Mouse (Mus musculus) lung, postnatal 0 days (tissue): ENCODE results near the gene Celsr2. TPM values are rescaled to one million over a fixed set of nuclear protein-coding genes. Genes with fewer than 3 reads are reported as not detected.

Source experiments
- ATAC-seq: fragments of 200-750 bp; cut with Nextera tagmentation; 2 replicates; pipeline ENCODE4 v1.8.0; 2017; ENCODE audit warnings: moderate library complexity
- DNase-seq: peaks from one replicate; pipeline ENCODE4 v3.0.0-alpha.2; 2016; ENCODE audit warnings: low spot score
- H3K27ac ChIP-seq: fragments of 300-500 bp; sonication (generic); 2 replicates; pipeline ENCODE4 v1.5.1; 2014; ENCODE audit warnings: antibody characterized with exemption, mild to moderate bottlenecking, low read length, mixed read lengths
- H3K27me3 ChIP-seq: fragments of 300-500 bp; sonication (generic); replicated peaks from 2 replicates; pipeline ENCODE4 v1.6.1; 2014; ENCODE audit warnings: low read length, mixed read lengths; ENCODE audit not compliant: insufficient read depth
- H3K36me3 ChIP-seq: fragments of 300-500 bp; sonication (generic); 2 replicates; pipeline ENCODE4 v1.6.1; 2014; ENCODE audit warnings: low read length, mixed read lengths; ENCODE audit not compliant: insufficient read depth
- H3K4me1 ChIP-seq: fragments of 300-500 bp; sonication (generic); 2 replicates; pipeline ENCODE4 v1.6.1; 2014; ENCODE audit warnings: antibody characterized with exemption, low read depth, low read length, mixed read lengths; ENCODE audit not compliant: insufficient read depth
- H3K4me2 ChIP-seq: fragments of 300-500 bp; sonication (generic); replicated peaks from 2 replicates; pipeline ENCODE4 v1.6.1; 2014; ENCODE audit warnings: low read depth, mild to moderate bottlenecking, low read length, moderate library complexity, mixed read lengths
- H3K4me3 ChIP-seq: fragments of 300-500 bp; sonication (generic); 2 replicates; pipeline ENCODE4 v1.5.1; 2014; ENCODE audit warnings: low read depth, low read length
- H3K9ac ChIP-seq: fragments of 300-500 bp; sonication (generic); replicated peaks from 2 replicates; pipeline ENCODE4 v1.6.1; 2014; ENCODE audit warnings: low read depth, mild to moderate bottlenecking
- H3K9me3 ChIP-seq: fragments of 300-500 bp; sonication (generic); 2 replicates; pipeline ENCODE4 v1.6.1; 2016; ENCODE audit warnings: low read length, mixed read lengths
- CTCF ChIP-seq: IDR thresholded peaks from 2 replicates; pipeline ENCODE4 v1.5.1; 2016; ENCODE audit warnings: antibody characterized with exemption, mild to moderate bottlenecking
- EP300 ChIP-seq: IDR thresholded peaks from 2 replicates; pipeline ENCODE4 v1.6.1; 2016; ENCODE audit warnings: antibody characterized with exemption, mild to moderate bottlenecking, control low read depth
- WGBS: fragments of 180-500 bp; shearing (Covaris S2); extraction: QIAGEN DNeasy Blood & Tissue Kit; methylation state at CpG from one replicate; pipeline ENCODE4 v1.1.7; 2014; 5-methylcytosine and 5-hydroxymethylcytosine counted together
- polyA plus RNA-seq: library from polyadenylated mRNA; unstranded; fragments of >200 nt; fragmentation: Nextera tagmentation; extraction: Ambion mirVana; gene quantifications from 2 replicates; pipeline ENCODE4 v1.2.1, GENCODE M21; 2015

Celsr2 gene
- polyA plus RNA-seq, 1 experiment from 2014 or later = 3.4 TPM

DNA sequence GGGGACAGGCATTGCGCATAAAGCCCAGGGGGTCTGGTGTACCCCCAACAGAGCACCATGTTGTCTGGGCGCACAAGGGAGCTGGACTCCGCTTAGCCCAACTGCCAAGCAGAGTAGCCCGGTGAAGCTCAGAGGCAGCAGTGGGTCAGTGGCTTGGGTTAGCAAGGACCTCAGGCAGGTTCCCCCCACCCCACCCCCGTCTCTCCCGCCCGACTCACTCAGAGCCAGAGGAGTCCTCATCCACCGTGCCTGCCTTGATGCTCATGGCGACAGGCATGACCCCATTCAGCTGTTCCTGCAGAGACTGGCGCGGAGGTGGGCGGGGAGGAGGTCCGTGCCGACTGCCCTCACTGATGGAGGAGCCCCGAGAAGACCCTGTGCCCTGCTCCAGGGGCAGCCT is 22.6 kb downstream of the Celsr2 start:
- ATAC-seq (no peak), DNase-seq (no peak)
- 0 out of 2 replicates have a peak, but pooled peaks cover 4% of the 10 kb centered on the region for H3K4me1 ChIP-seq
- H3K4me3 ChIP-seq = no peak overlapping the region
- WGBS = 59% methylated on average over 13 of the region's 15 CpGs
- H3K27ac ChIP-seq = no peak overlapping the region
- no peaks in the 10 kb centered on the region for H3K36me3 ChIP-seq
- H3K9me3 ChIP-seq = no peaks in the 10 kb centered on the region
- TF ChIP-seq EP300 (no peak), CTCF (no peak)
- no peaks in the 10 kb centered on the region for H3K27me3 ChIP-seq
- H3K4me2 ChIP-seq = 0 out of 2 replicates have a peak overlapping the region, but pooled peaks have one; percentile 1
- no peak overlapping the region for H3K9ac ChIP-seq

DNA sequence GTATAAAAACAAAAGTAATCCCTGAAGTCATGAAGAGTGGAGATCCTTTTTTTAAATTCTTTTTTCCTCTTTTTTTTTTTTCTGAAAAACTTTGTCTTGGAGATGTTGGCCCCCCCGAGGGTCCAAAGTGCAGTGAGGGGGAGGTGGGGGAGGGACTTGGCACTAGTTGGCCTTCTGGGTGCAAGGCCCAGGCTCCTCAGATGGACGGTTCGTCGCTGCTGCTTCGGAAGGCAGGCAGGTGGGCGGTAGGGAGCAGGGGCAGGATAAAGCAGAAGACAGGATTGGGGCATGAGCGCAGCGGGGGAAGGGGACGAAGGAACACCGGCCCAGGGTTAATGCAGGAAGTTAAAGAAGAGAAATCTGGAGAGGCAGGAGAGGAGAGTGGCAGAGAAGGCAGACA is 23.1 kb downstream of the Celsr2 start:
- Histone ChIP-seq H3K4me1 (0 out of 2 replicates have a peak, but pooled peaks cover 4% of the 10 kb centered on the region), H3K9me3 (no peaks in the 10 kb centered on the region), H3K9ac (no peak overlapping the region), H3K36me3 (no peaks in the 10 kb centered on the region), H3K27ac (no peak overlapping the region), H3K4me2 (0 out of 2 replicates have a peak overlapping the region, but pooled peaks have one; percentile 1), H3K27me3 (no peaks in the 10 kb centered on the region), H3K4me3 (no peak overlapping the region)
- DNase-seq (no peak), ATAC-seq (no peak)
- WGBS = 20% methylated on average over 10 of the region's 10 CpGs
- TF ChIP-seq CTCF (no peak), EP300 (no peak)

DNA sequence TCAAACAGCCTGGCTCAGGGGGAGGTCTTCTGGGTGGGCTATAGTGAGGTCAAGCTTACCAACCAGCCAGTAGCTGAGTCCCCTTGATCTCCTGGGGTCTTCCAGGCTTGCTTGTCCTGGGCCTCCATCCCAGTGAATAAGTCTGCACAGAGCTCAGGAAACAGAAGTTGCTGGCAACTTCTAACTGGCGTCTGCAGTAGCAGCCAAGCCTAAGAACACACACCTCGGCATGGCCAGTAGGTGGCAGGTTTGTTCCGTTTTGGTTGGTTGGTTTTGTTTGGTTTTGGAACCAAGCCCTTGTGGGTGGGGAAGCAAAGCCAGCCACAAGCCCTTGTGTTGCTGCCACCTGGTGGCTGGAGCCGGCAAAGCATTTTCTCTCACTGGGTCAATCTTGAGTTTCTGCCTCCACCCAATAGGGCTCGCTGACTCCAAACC is 26.2 kb downstream of the Celsr2 start:
- H3K4me1 ChIP-seq = peaks cover 4% of the 10 kb centered on the region; the same call in 1 of the 2 replicates
- H3K4me3 ChIP-seq = no peak overlapping the region
- H3K27ac ChIP-seq = no peak overlapping the region
- no peak overlapping the region for H3K9ac ChIP-seq
- WGBS = under 1% methylated on average over 5 of the region's 5 CpGs
- no peaks in the 10 kb centered on the region for H3K27me3 ChIP-seq
- ATAC-seq (peak; percentile 95), DNase-seq (peak; percentile 96)
- H3K4me2 ChIP-seq = peak overlapping the region; percentile 23; the same call in 1 of the 2 replicates
- H3K36me3 ChIP-seq = no peaks in the 10 kb centered on the region
- TF ChIP-seq CTCF = peak; percentile 99
- no peak for TF ChIP-seq EP300
- no peaks in the 10 kb centered on the region for H3K9me3 ChIP-seq

DNA sequence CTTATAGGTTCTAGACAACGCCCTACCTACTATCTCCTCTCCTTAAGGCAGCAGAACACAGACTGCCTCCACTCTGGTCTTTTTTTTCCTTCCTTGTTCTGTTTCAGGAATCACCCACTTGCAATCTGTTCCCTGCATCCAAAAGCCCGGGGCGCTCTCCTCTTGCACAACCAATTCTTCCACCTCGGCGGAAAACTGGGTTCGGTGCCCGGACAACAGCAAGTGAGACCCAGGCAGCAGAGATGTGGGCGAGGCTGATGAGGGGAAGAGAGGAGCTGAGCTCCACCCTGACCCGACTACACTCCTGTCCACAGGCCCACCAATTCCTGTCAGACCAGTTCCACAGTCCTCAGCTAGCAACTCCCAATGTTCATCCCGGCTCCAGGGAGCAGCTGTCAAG is 29.2 kb downstream of the Celsr2 start:
- Histone ChIP-seq H3K9ac (no peak overlapping the region), H3K36me3 (no peaks in the 10 kb centered on the region)

GRCm38 (mm10) chr3:108384425-108384824 is 30.9 kb downstream of the Celsr2 start:
- ATAC-seq (no peak), DNase-seq (no peak)
- H3K4me2 ChIP-seq = peak overlapping the region; percentile 51; the same call in 1 of the 2 replicates
- no peaks in the 10 kb centered on the region for H3K9me3 ChIP-seq
- H3K36me3 ChIP-seq = no peaks in the 10 kb centered on the region
- H3K9ac ChIP-seq = no peak overlapping the region
- no peaks in the 10 kb centered on the region for H3K27me3 ChIP-seq
- H3K4me1 ChIP-seq = peaks cover 4% of the 10 kb centered on the region; the same call in 1 of the 2 replicates
- no peak overlapping the region for H3K27ac ChIP-seq
- peak overlapping the region; percentile 61; the same call in 1 of the 2 replicates for H3K4me3 ChIP-seq
- no peak for TF ChIP-seq CTCF
- TF ChIP-seq EP300 = no peak
- WGBS = 34% methylated on average over 2 of the region's 2 CpGs

More for the DNA sequence above, 29.2 kb downstream of the Celsr2 start:
- Histone ChIP-seq H3K27me3 (no peaks in the 10 kb centered on the region), H3K4me1 (peaks cover 4% of the 10 kb centered on the region; the same call in 1 of the 2 replicates), H3K27ac (no peak overlapping the region), H3K4me3 (no peak overlapping the region), H3K4me2 (no peak overlapping the region), H3K9me3 (no peaks in the 10 kb centered on the region)
- ATAC-seq (no peak), DNase-seq (no peak)
- TF ChIP-seq EP300 (no peak), CTCF (no peak)
- WGBS = 69% methylated on average over 10 of the region's 10 CpGs

GRCm38 (mm10) chr3:108383485-108384354 is 31.6 kb downstream of the Celsr2 start, which contains the start of gene Psrc1:
Gene Psrc1 (plus strand): TSS chr3:108383839.
- H3K9ac ChIP-seq = peak within 1 kb of the TSS; percentile 23; the same call in 1 of the 2 replicates
- no peaks in the 10 kb centered on the region for H3K9me3 ChIP-seq
- H3K4me2 ChIP-seq = peak within 1 kb of the TSS; percentile 51
- WGBS = 2% methylated on average over 44 of the region's 44 CpGs
- ATAC-seq = peak; percentile 95
- peak; percentile 95 for DNase-seq
- no peak for TF ChIP-seq EP300
- TF ChIP-seq CTCF = no peak
- peak within 1 kb of the TSS; percentile 61 for H3K4me3 ChIP-seq
- peaks cover under 1% of the 10 kb centered on the region; the same call in 1 of the 2 replicates for H3K4me1 ChIP-seq
- no peak within 1 kb of the TSS for H3K27ac ChIP-seq
- no peaks in the 10 kb centered on the region for H3K36me3 ChIP-seq
- no peaks in the 10 kb centered on the region for H3K27me3 ChIP-seq
